In genomic region chr13:113439516-113439915, GRCm38 (mm10) we compare ENCODE assay signal across 19 mouse cellular contexts.
DNase-seq lines count a peak whose midpoint lies in the region; ATAC-seq and TF ChIP-seq lines count a peak whose summit lies in the region.
"Had no signal": no experiment of that assay in that cellular context is flagged by ENCODE, and none has a peak within 500 bp of the region (broad histone marks: within the 10 kb centered on the region; RNA-seq: fewer than 3 reads in every experiment).

No protein-coding gene starts in this region.

- H3K4me2 ChIP-seq in heart, embryonic 13.5 days: 0 out of 2 replicates have a peak overlapping the region, but pooled peaks have one; percentile 5
- H3K4me2 ChIP-seq in heart, postnatal 0 days (ENCODE audit: low read depth, low read length): no peak overlapping the region
- no peak overlapping the region for H3K4me2 ChIP-seq in midbrain, postnatal 0 days (ENCODE audit: low read depth, low read length, poor library complexity, severe bottlenecking)
- H3K4me2 ChIP-seq: embryonic facial prominence, embryonic 13.5 days; forebrain, embryonic 12.5 days; hindbrain, embryonic 13.5 days had no signal

- no peak overlapping the region for H3K4me3 ChIP-seq in heart, embryonic 13.5 days
- H3K4me3 ChIP-seq in heart, postnatal 0 days (ENCODE audit: low read depth, low read length): no peak overlapping the region
- H3K4me3 ChIP-seq in midbrain, postnatal 0 days (ENCODE audit: low read depth, low read length): no peak overlapping the region
- H3K4me3 ChIP-seq in midbrain, embryonic 10.5 days: no peak overlapping the region
- H3K4me3 ChIP-seq: embryonic facial prominence, embryonic 13.5 days; forebrain, embryonic 12.5 days; hindbrain, embryonic 13.5 days had no signal

- H3K4me1 ChIP-seq in heart, embryonic 13.5 days: peaks cover 51% of the 10 kb centered on the region
- H3K4me1 ChIP-seq in heart, postnatal 0 days (ENCODE audit: control insufficient read depth, insufficient read depth): peaks cover 24% of the 10 kb centered on the region
- H3K4me1 ChIP-seq in midbrain, postnatal 0 days (ENCODE audit: insufficient read depth, low read length): no peaks in the 10 kb centered on the region
- no peaks in the 10 kb centered on the region for H3K4me1 ChIP-seq in midbrain, embryonic 10.5 days
- H3K4me1 ChIP-seq: embryonic facial prominence, embryonic 13.5 days; forebrain, embryonic 12.5 days; hindbrain, embryonic 13.5 days had no signal

- TF ChIP-seq EP300 in heart, postnatal 0 days (IDR thresholded peaks at IDR 0.05; ENCODE audit: low read depth): no peak

- H3K9ac ChIP-seq in heart, embryonic 13.5 days: no peak overlapping the region
- no peak overlapping the region for H3K9ac ChIP-seq in heart, postnatal 0 days (replicated peaks; ENCODE audit: low read depth, low read length)
- no peak overlapping the region for H3K9ac ChIP-seq in midbrain, postnatal 0 days (replicated peaks; ENCODE audit: low read length, poor library complexity, severe bottlenecking)
- H3K9ac ChIP-seq: embryonic facial prominence, embryonic 13.5 days; forebrain, embryonic 12.5 days; hindbrain, embryonic 13.5 days had no signal

- peak overlapping the region; percentile 56 for H3K27ac ChIP-seq in heart, embryonic 13.5 days (replicated peaks)
- 0 out of 2 replicates have a peak overlapping the region, but pooled peaks have one; percentile 6 for H3K27ac ChIP-seq in heart, postnatal 0 days (ENCODE audit: low read depth)
- H3K27ac ChIP-seq in midbrain, postnatal 0 days (ENCODE audit: low read depth, low read length): no peak overlapping the region
- no peak overlapping the region for H3K27ac ChIP-seq in midbrain, embryonic 10.5 days (replicated peaks)
- H3K27ac ChIP-seq: embryonic facial prominence, embryonic 13.5 days; forebrain, embryonic 12.5 days; hindbrain, embryonic 13.5 days; hindbrain, postnatal 0 days had no signal

- 28% methylated on average over 7 of the region's 7 CpGs for WGBS in heart, embryonic 13.5 days
- WGBS in heart, postnatal 0 days: 39% methylated on average over 7 of the region's 7 CpGs
- WGBS in midbrain, postnatal 0 days: 49% methylated on average over 7 of the region's 7 CpGs
- whole genome bisulfite sequencing in midbrain, embryonic 10.5 days: 54% methylated on average over 7 of the region's 7 CpGs

- ATAC-seq in heart, embryonic 13.5 days (ENCODE audit: extremely low read depth, insufficient number of reproducible peaks, low FRiP score, low TSS enrichment): no peak
- ATAC-seq in heart, postnatal 0 days (ENCODE audit: insufficient read depth, low read depth): no peak
- ATAC-seq in midbrain, postnatal 0 days (ENCODE audit: low FRiP score): no peak
- ATAC-seq: forebrain, embryonic 16.5 days; hindbrain, postnatal 0 days had no signal

- no peak for DNase-seq in heart, adult 8-10 months (ENCODE audit: low spot score)
- DNase-seq in heart, postnatal 0 days (ENCODE audit: low spot score): no peak
- no peak for DNase-seq in heart, postnatal 14 days
- DNase-seq in midbrain, postnatal 0 days (ENCODE audit: low spot score): peak; percentile 5
- DNase-seq in midbrain, embryonic 10.5 days (ENCODE audit: low spot score): no peak
- DNase-seq in retina, postnatal 1 day: peak; percentile 72
- DNase-seq in gastrocnemius, postnatal 36 days: no peak
- DNase-seq: adrenal gland, adult 2 months; adrenal gland, postnatal 25 days; cerebellum, adult 18-20 months; cerebellum, adult 9-11 months; cerebellum, postnatal 36 days; gastrocnemius, postnatal 10 days had no signal

- no peaks in the 10 kb centered on the region for H3K9me3 ChIP-seq in heart, embryonic 13.5 days
- no peaks in the 10 kb centered on the region for H3K9me3 ChIP-seq in heart, postnatal 0 days (replicated peaks; ENCODE audit: control insufficient read depth, low read length)
- H3K9me3 ChIP-seq in midbrain, postnatal 0 days (ENCODE audit: low read length): no peaks in the 10 kb centered on the region
- H3K9me3 ChIP-seq in midbrain, embryonic 10.5 days (replicated peaks): no peaks in the 10 kb centered on the region
- H3K9me3 ChIP-seq: embryonic facial prominence, embryonic 13.5 days; forebrain, embryonic 12.5 days; hindbrain, embryonic 13.5 days had no signal

- intact Hi-C loops in heart, postnatal 14 days (cut with DNase I): loop anchor here (5.0 kb wide), 1 partner anchor 82 kb away; no protein-coding TSS in a partner anchor
- intact Hi-C loops in gastrocnemius, postnatal 36 days (cut with DNase I): no loop called here

- no peak for TF ChIP-seq CTCF in heart, postnatal 0 days (IDR thresholded peaks at IDR 0.05; ENCODE audit: low read depth)
- no peak for TF ChIP-seq CTCF in midbrain, postnatal 0 days (IDR thresholded peaks at IDR 0.05)

- no peaks in the 10 kb centered on the region for H3K27me3 ChIP-seq in heart, embryonic 13.5 days (replicated peaks)
- no peaks in the 10 kb centered on the region for H3K27me3 ChIP-seq in heart, postnatal 0 days (ENCODE audit: control insufficient read depth, insufficient read depth, low read length)
- H3K27me3 ChIP-seq in midbrain, postnatal 0 days (ENCODE audit: insufficient read depth, low read length): no peaks in the 10 kb centered on the region
- H3K27me3 ChIP-seq in midbrain, embryonic 10.5 days (ENCODE audit: low read depth, poor library complexity, severe bottlenecking): no peaks in the 10 kb centered on the region
- H3K27me3 ChIP-seq: embryonic facial prominence, embryonic 13.5 days; forebrain, embryonic 12.5 days; hindbrain, embryonic 13.5 days had no signal

- H3K36me3 ChIP-seq in heart, embryonic 13.5 days: no peaks in the 10 kb centered on the region
- no peaks in the 10 kb centered on the region for H3K36me3 ChIP-seq in heart, postnatal 0 days (replicated peaks; ENCODE audit: control insufficient read depth, insufficient read depth, low read length)
- no peaks in the 10 kb centered on the region for H3K36me3 ChIP-seq in midbrain, postnatal 0 days (ENCODE audit: insufficient read depth, low read length)
- H3K36me3 ChIP-seq in midbrain, embryonic 10.5 days: no peaks in the 10 kb centered on the region
- H3K36me3 ChIP-seq: embryonic facial prominence, embryonic 13.5 days; forebrain, embryonic 12.5 days; hindbrain, embryonic 13.5 days had no signal

Comparison
In these comparisons a context has a peak if more than half of its experiments do, and no peak if none do; other contexts are left out.
1. DNase-seq: peak in midbrain, postnatal 0 days (single experiment) and retina, postnatal 1 day (single experiment); none in heart, adult 8-10 months (single experiment), heart, postnatal 0 days (single experiment), heart, postnatal 14 days (0 of 2), midbrain, embryonic 10.5 days (single experiment) and gastrocnemius, postnatal 36 days (0 of 2).
2. H3K27ac ChIP-seq: peak in heart, embryonic 13.5 days (single experiment) and heart, postnatal 0 days (single experiment); none in midbrain, postnatal 0 days (single experiment) and midbrain, embryonic 10.5 days (single experiment).